Mouse (Mus musculus): ENCODE data around the gene Olfr709-ps1. TPM values are rescaled to one million over a fixed set of nuclear protein-coding genes. Genes with fewer than 3 reads are reported as not detected.

Gene Olfr709-ps1
- polyA plus RNA-seq, 1 experiment from 2014 or later = not detected

DNA sequence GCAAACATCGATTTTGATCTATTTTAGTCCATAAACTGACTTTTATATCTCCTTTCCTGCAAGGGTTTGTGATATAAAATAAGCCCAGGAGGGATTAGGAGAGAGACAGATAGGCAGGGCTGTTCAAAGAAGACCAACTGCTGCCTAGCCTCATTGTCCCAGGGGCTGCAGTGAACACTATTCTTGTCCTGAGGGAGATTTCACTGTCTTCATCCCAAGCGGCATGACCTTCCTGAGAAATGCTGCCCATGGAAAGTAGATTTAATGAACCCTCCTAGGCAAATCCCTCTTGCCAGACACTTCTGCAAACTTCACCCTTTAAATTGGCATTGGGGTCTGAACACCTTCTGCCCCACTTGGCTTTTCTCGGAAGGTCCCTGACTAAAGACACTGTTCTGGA lies 55.2 kb downstream of the Olfr709-ps1 start, which contains the start of gene Olfr705:
Gene Olfr705, minus strand, starts transcription at position 101 of the 400 bp plus-strand sequence.
- Histone ChIP-seq H3K4me3 (ENCODE audit: low read depth, low read length) (no peak within 1 kb of the TSS), H3K4me1 (replicated peaks; ENCODE audit: control insufficient read depth, insufficient read depth, low read length) (no peaks in the 10 kb centered on the region), H3K9ac (ENCODE audit: low read length) (no peak within 1 kb of the TSS), H3K4me2 (ENCODE audit: low read depth, low read length, severe bottlenecking) (no peak within 1 kb of the TSS), H3K9me3 (ENCODE audit: control insufficient read depth, low read length) (no peaks in the 10 kb centered on the region), H3K36me3 (ENCODE audit: control insufficient read depth, insufficient read depth, low read length) (no peaks in the 10 kb centered on the region), H3K27ac (ENCODE audit: low read depth, low read length) (no peak within 1 kb of the TSS), H3K27me3 (ENCODE audit: control insufficient read depth, insufficient read depth, low read length) (no peaks in the 10 kb centered on the region)
- ATAC-seq (replicated peaks; ENCODE audit: low FRiP score) (no peak), DNase-seq (ENCODE audit: low spot score) (no peak)
- whole genome bisulfite sequencing = 88% methylated on average over 3 of the region's 3 CpGs

Other genes starting within 250 kb of the Olfr709-ps1 start
- not detected in 2 replicates for gene Olfr694, start 240.4 kb downstream of the Olfr709-ps1 start, polyA plus RNA-seq (2014; fragmentation: Nextera tagmentation; extraction: Ambion mirVana)
- gene Olfr695, start 215.8 kb downstream of the Olfr709-ps1 start, polyA plus RNA-seq (2014; fragmentation: Nextera tagmentation; extraction: Ambion mirVana) = not detected in 2 replicates
- not detected in 2 replicates for gene Olfr697, start 189.8 kb downstream of the Olfr709-ps1 start, polyA plus RNA-seq (2014; fragmentation: Nextera tagmentation; extraction: Ambion mirVana)
- not detected in 2 replicates for gene Olfr698, start 176.8 kb downstream of the Olfr709-ps1 start, polyA plus RNA-seq (2014; fragmentation: Nextera tagmentation; extraction: Ambion mirVana)
- gene Olfr699, start 139.0 kb downstream of the Olfr709-ps1 start, polyA plus RNA-seq (2014; fragmentation: Nextera tagmentation; extraction: Ambion mirVana) = not detected in 2 replicates
- gene Olfr700, start 123.4 kb downstream of the Olfr709-ps1 start, polyA plus RNA-seq (2014; fragmentation: Nextera tagmentation; extraction: Ambion mirVana) = not detected in 2 replicates
- not detected in 2 replicates for gene Olfr701, start 118.1 kb downstream of the Olfr709-ps1 start, polyA plus RNA-seq (2014; fragmentation: Nextera tagmentation; extraction: Ambion mirVana)
- gene Olfr702, start 98.3 kb downstream of the Olfr709-ps1 start, polyA plus RNA-seq (2014; fragmentation: Nextera tagmentation; extraction: Ambion mirVana) = not detected in 2 replicates
- not detected in 2 replicates for gene Olfr703, start 88.9 kb downstream of the Olfr709-ps1 start, polyA plus RNA-seq (2014; fragmentation: Nextera tagmentation; extraction: Ambion mirVana)
- gene Olfr704, start 69.0 kb downstream of the Olfr709-ps1 start, polyA plus RNA-seq (2014; fragmentation: Nextera tagmentation; extraction: Ambion mirVana) = not detected in 2 replicates
- gene Olfr705, start 55.3 kb downstream of the Olfr709-ps1 start, polyA plus RNA-seq (2014; fragmentation: Nextera tagmentation; extraction: Ambion mirVana) = not detected in 2 replicates
- gene Olfr706, start 44.1 kb downstream of the Olfr709-ps1 start, polyA plus RNA-seq (2014; fragmentation: Nextera tagmentation; extraction: Ambion mirVana) = not detected in 2 replicates
- gene Olfr707, start 31.0 kb downstream of the Olfr709-ps1 start, polyA plus RNA-seq (2014; fragmentation: Nextera tagmentation; extraction: Ambion mirVana) = not detected in 2 replicates
- gene Olfr1532-ps1, start 24.2 kb downstream of the Olfr709-ps1 start, polyA plus RNA-seq (2014; fragmentation: Nextera tagmentation; extraction: Ambion mirVana) = not detected in 2 replicates
- gene Olfr710, start 16.1 kb upstream of the Olfr709-ps1 start, polyA plus RNA-seq (2014; fragmentation: Nextera tagmentation; extraction: Ambion mirVana) = not detected in 2 replicates
- gene Olfr6, start 31.7 kb upstream of the Olfr709-ps1 start, polyA plus RNA-seq (2014; fragmentation: Nextera tagmentation; extraction: Ambion mirVana) = not detected in 2 replicates
- not detected in 2 replicates for gene Olfr711, start 43.2 kb upstream of the Olfr709-ps1 start, polyA plus RNA-seq (2014; fragmentation: Nextera tagmentation; extraction: Ambion mirVana)
- gene Olfr2, start 73.9 kb upstream of the Olfr709-ps1 start, polyA plus RNA-seq (2014; fragmentation: Nextera tagmentation; extraction: Ambion mirVana) = not detected in 2 replicates
- gene Olfr713, start 99.0 kb upstream of the Olfr709-ps1 start, polyA plus RNA-seq (2014; fragmentation: Nextera tagmentation; extraction: Ambion mirVana) = not detected in 2 replicates
- not detected in 2 replicates for gene Olfr714, start 138.8 kb upstream of the Olfr709-ps1 start, polyA plus RNA-seq (2014; fragmentation: Nextera tagmentation; extraction: Ambion mirVana)
- gene Olfr17, start 161.0 kb upstream of the Olfr709-ps1 start, polyA plus RNA-seq (2014; fragmentation: Nextera tagmentation; extraction: Ambion mirVana) = not detected in 2 replicates
- not detected in 2 replicates for gene Olfr715b, start 178.2 kb upstream of the Olfr709-ps1 start, polyA plus RNA-seq (2014; fragmentation: Nextera tagmentation; extraction: Ambion mirVana)
- gene Olfr715, start 198.9 kb upstream of the Olfr709-ps1 start, polyA plus RNA-seq (2014; fragmentation: Nextera tagmentation; extraction: Ambion mirVana) = not detected in 2 replicates
- not detected in 2 replicates for gene Olfr716, start 206.1 kb upstream of the Olfr709-ps1 start, polyA plus RNA-seq (2014; fragmentation: Nextera tagmentation; extraction: Ambion mirVana)
- not detected in 2 replicates for gene Nlrp14, start 234.8 kb upstream of the Olfr709-ps1 start, polyA plus RNA-seq (2014; fragmentation: Nextera tagmentation; extraction: Ambion mirVana)

Data from forebrain, embryonic 11.5 days (tissue).